Mouse (Mus musculus): ENCODE data around the gene Hist1h1d. TPM values are rescaled to one million over a fixed set of nuclear protein-coding genes. Genes with fewer than 3 reads are reported as not detected.
"Not testable (repeated sequence)": the region's sequence is repeated elsewhere in the genome, so short reads cannot be mapped to it uniquely, and the experiment has no call there.

The Hist1h1d gene
- polyA plus RNA-seq, 1 experiment from 2014 or later = 0.51 TPM

GRCm38 (mm10) chr13:23550761-23551145 is 2.3 kb upstream of the Hist1h1d start:
- Histone ChIP-seq H3K4me3 (ENCODE audit: low read depth, low read length) (peak overlapping the region; percentile 48), H3K27ac (ENCODE audit: low read depth) (peak overlapping the region; percentile 93), H3K36me3 (replicated peaks; ENCODE audit: insufficient read depth, low read length) (no peaks in the 10 kb centered on the region), H3K9ac (replicated peaks) (peak overlapping the region; percentile 64), H3K27me3 (ENCODE audit: insufficient read depth, low read length) (no peaks in the 10 kb centered on the region), H3K4me1 (ENCODE audit: insufficient read depth) (peaks cover 13% of the 10 kb centered on the region), H3K9me3 (ENCODE audit: low read length) (no peaks in the 10 kb centered on the region), H3K4me2 (ENCODE audit: low read depth, low read length) (peak overlapping the region; percentile 64)
- WGBS (ENCODE audit: insufficient replicate concordance) = 6% methylated on average over 3 of the region's 3 CpGs
- DNase-seq = peak; percentile 21
- ATAC-seq = no peak
- no peak for TF ChIP-seq EP300 (IDR thresholded peaks at IDR 0.05; ENCODE audit: low read depth)
- no peak for TF ChIP-seq CTCF (IDR thresholded peaks at IDR 0.05; ENCODE audit: low read depth)

- ATAC-seq (peak; percentile 61), DNase-seq (peak; percentile 93)
- H3K9ac ChIP-seq (replicated peaks) = peak within 1 kb of the TSS; percentile 64
- TF ChIP-seq CTCF (IDR thresholded peaks at IDR 0.05; ENCODE audit: low read depth) = peak; percentile 66
- TF ChIP-seq EP300 (IDR thresholded peaks at IDR 0.05; ENCODE audit: low read depth) = peak; percentile 95
- peak within 1 kb of the TSS; percentile 48 for H3K4me3 ChIP-seq (ENCODE audit: low read depth, low read length)
- H3K27ac ChIP-seq (ENCODE audit: low read depth) = peak within 1 kb of the TSS; percentile 93
- H3K36me3 ChIP-seq (replicated peaks; ENCODE audit: insufficient read depth, low read length); H3K9me3 ChIP-seq (ENCODE audit: low read length); H3K27me3 ChIP-seq (ENCODE audit: insufficient read depth, low read length): not testable (repeated sequence)
- peak within 1 kb of the TSS; percentile 64 for H3K4me2 ChIP-seq (ENCODE audit: low read depth, low read length)
- peaks cover 13% of the 10 kb centered on the region for H3K4me1 ChIP-seq (ENCODE audit: insufficient read depth)
- under 1% methylated on average over 45 of the region's 47 CpGs for WGBS (ENCODE audit: insufficient replicate concordance)
Measured at GRCm38 (mm10) chr13:23551146-23551834, 1.8 kb upstream of the Hist1h1d start, which contains the start of gene Hist1h4f. Hist1h4f (minus strand) TSS chr13:23551648.

DNA sequence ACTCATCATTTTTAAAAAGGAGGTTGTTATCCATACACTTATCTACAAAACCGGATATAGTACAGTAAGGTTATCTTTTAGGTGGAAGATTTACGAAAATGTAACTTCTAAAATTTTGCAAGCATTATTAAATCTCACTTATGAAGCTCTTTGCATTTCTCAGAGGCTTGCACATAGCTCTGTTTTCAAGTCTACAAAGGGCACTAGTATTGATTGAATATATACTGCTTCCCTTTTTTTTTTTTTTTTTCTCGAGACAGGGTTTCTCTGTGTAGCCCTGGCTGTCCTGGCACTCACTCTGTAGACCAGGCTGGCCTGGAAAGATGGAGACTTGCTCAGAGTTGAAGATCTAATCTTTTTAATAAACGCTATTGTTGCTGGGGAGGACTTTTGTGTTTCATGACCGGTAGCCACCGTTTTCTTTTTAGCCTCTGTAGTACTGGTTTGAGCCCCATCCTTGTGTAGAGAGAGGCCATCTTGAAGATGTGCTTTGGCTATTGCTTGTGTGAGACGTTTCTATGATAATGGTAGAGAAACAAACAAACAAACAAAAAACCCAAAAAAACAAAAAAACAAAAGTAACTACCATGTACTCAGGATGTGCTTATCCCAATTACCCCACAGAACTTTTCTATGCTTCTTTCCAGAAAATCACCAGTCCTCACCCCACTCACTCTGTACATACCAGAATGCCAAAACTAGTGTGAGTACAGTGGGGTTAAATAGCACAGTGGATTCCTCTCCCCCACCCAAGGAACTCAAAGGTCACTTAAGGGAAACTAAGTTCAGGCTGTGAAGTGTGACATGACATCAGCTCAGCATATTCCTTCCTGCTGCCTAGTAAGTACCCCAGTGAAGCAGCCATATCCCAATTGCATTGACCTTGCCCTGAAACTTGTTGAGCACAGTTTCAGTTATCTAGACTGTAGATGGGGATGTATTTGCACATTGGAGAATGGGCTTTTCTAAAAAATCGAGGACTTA is 839 bp upstream of the Hist1h1d start:
- Histone ChIP-seq H3K36me3 (replicated peaks; ENCODE audit: insufficient read depth, low read length) (no peaks in the 10 kb centered on the region), H3K27me3 (ENCODE audit: insufficient read depth, low read length) (no peaks in the 10 kb centered on the region), H3K4me1 (ENCODE audit: insufficient read depth) (peaks cover 15% of the 10 kb centered on the region), H3K4me3 (ENCODE audit: low read depth, low read length) (peak overlapping the region; percentile 48), H3K9me3 (ENCODE audit: low read length) (no peaks in the 10 kb centered on the region), H3K9ac (replicated peaks) (peak overlapping the region; percentile 64), H3K4me2 (ENCODE audit: low read depth, low read length) (peak overlapping the region; percentile 64), H3K27ac (ENCODE audit: low read depth) (peak overlapping the region; percentile 93)
- ATAC-seq (no peak), DNase-seq (no peak)
- WGBS (ENCODE audit: insufficient replicate concordance) = 42% methylated on average over 8 of the region's 8 CpGs
- no peak for TF ChIP-seq CTCF (IDR thresholded peaks at IDR 0.05; ENCODE audit: low read depth)
- no peak for TF ChIP-seq EP300 (IDR thresholded peaks at IDR 0.05; ENCODE audit: low read depth)

- peak overlapping the region; percentile 83 for H3K9ac ChIP-seq (replicated peaks)
- ATAC-seq (no peak), DNase-seq (no peak)
- no peaks in the 10 kb centered on the region for H3K27me3 ChIP-seq (ENCODE audit: insufficient read depth, low read length)
- H3K9me3 ChIP-seq (ENCODE audit: low read length) = no peaks in the 10 kb centered on the region
- peak overlapping the region; percentile 64 for H3K4me3 ChIP-seq (ENCODE audit: low read depth, low read length)
- TF ChIP-seq EP300 (IDR thresholded peaks at IDR 0.05; ENCODE audit: low read depth) (no peak), CTCF (IDR thresholded peaks at IDR 0.05; ENCODE audit: low read depth) (no peak)
- H3K4me1 ChIP-seq (ENCODE audit: insufficient read depth) = peaks cover 15% of the 10 kb centered on the region
- peak overlapping the region; percentile 90 for H3K4me2 ChIP-seq (ENCODE audit: low read depth, low read length)
- peak overlapping the region; percentile 97 for H3K27ac ChIP-seq (ENCODE audit: low read depth)
- H3K36me3 ChIP-seq (replicated peaks; ENCODE audit: insufficient read depth, low read length) = no peaks in the 10 kb centered on the region
- 18% methylated on average over 9 of the region's 9 CpGs for WGBS (ENCODE audit: insufficient replicate concordance)
Measured at GRCm38 (mm10) chr13:23554393-23554792, 1.3 kb downstream of the Hist1h1d start.

DNA sequence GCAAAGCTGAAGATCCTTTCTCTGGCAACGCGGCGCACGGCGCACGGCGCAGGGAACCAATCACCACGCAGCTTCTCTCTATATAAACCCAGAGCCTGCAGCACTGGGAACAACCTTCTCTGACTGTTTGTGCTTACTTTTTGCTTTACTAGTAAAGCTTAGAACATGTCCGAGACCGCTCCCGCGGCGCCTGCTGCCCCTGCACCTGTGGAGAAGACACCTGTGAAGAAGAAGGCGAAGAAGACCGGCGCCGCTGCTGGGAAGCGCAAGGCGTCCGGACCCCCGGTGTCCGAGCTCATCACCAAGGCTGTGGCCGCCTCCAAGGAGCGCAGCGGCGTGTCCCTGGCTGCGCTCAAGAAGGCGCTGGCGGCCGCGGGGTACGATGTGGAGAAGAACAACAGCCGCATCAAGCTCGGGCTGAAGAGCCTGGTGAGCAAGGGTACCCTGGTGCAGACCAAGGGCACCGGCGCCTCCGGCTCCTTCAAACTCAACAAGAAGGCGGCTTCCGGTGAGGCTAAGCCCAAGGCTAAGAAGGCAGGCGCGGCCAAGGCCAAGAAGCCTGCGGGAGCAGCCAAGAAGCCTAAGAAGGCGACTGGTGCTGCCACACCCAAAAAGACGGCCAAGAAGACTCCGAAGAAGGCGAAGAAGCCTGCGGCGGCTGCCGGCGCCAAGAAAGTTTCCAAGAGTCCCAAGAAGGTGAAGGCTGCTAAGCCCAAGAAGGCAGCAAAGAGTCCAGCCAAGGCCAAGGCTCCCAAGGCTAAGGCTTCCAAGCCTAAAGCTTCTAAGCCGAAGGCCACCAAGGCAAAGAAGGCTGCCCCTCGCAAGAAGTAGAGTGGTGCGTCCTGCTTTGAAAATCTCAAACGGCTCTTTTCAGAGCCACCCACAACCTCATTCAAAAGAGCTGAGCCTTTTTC is 2.1 kb downstream of the Hist1h1d start:
- Histone ChIP-seq H3K4me3 (ENCODE audit: low read depth, low read length) (peak overlapping the region; percentile 64), H3K36me3 (replicated peaks; ENCODE audit: insufficient read depth, low read length) (no peaks in the 10 kb centered on the region), H3K4me2 (ENCODE audit: low read depth, low read length) (peak overlapping the region; percentile 90), H3K27ac (ENCODE audit: low read depth) (peak overlapping the region; percentile 97), H3K9me3 (ENCODE audit: low read length) (no peaks in the 10 kb centered on the region), H3K4me1 (ENCODE audit: insufficient read depth) (peaks cover 15% of the 10 kb centered on the region), H3K9ac (replicated peaks) (peak overlapping the region; percentile 83), H3K27me3 (ENCODE audit: insufficient read depth, low read length) (no peaks in the 10 kb centered on the region)
- TF ChIP-seq CTCF (IDR thresholded peaks at IDR 0.05; ENCODE audit: low read depth) = no peak
- peak; percentile 88 for TF ChIP-seq EP300 (IDR thresholded peaks at IDR 0.05; ENCODE audit: low read depth)
- ATAC-seq (peak; percentile 77), DNase-seq (peak; percentile 89)
- WGBS (ENCODE audit: insufficient replicate concordance) = under 1% methylated on average over 54 of the region's 54 CpGs
